ENCODE assay signal across 12 mouse cellular contexts in the genomic region with DNA sequence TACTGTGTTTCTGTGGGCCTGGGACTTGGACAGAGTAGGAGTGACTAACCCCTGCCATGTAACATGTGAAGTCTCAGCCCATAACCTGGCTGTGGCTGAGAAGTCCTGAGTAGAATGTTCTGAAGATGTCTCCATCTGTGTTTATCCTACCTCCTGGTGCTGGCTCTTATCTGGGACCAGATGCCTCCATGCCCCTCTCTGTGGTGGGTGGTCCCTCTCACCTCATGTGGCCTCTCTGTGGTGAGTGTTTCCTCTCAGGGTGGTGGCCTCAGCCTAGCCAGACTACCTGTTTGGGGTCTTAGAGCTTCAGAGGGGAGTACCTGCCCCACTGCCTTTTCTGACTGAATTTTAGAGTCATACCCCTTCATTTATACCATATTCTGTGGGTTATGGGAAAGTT.
DNase-seq lines count a peak whose midpoint lies in the region; ATAC-seq and TF ChIP-seq lines count a peak whose summit lies in the region.
"Had no signal": no experiment of that assay in that cellular context is flagged by ENCODE, and none has a peak within 500 bp of the region (broad histone marks: within the 10 kb centered on the region; RNA-seq: fewer than 3 reads in every experiment).

No protein-coding gene starts in this region.

- H3K4me3 ChIP-seq in midbrain, embryonic 10.5 days: no peak overlapping the region
- H3K4me3 ChIP-seq in midbrain, embryonic 11.5 days (ENCODE audit: low read depth, low read length): no peak overlapping the region
- H3K4me3 ChIP-seq in forebrain, embryonic 15.5 days: no peak overlapping the region
- H3K4me3 ChIP-seq in midbrain, postnatal 0 days (ENCODE audit: low read depth, low read length): no peak overlapping the region
- H3K4me3 ChIP-seq: heart, embryonic 13.5 days; limb, embryonic 15.5 days; myocyte had no signal

- no peak for DNase-seq in midbrain, embryonic 10.5 days (ENCODE audit: low spot score)
- DNase-seq in midbrain, embryonic 11.5 days (ENCODE audit: low spot score, missing footprints): no peak
- DNase-seq in liver: peak; percentile 32
- no peak for DNase-seq in midbrain, postnatal 0 days (ENCODE audit: low spot score)
- DNase-seq in kidney, postnatal 10 days: no peak
- no peak for DNase-seq in gastrocnemius, postnatal 10 days
- DNase-seq: cerebellum, adult 18-20 months; thymus, adult 2 months had no signal

- H3K27ac ChIP-seq in midbrain, embryonic 10.5 days (replicated peaks): peak overlapping the region; percentile 86
- no peak overlapping the region for H3K27ac ChIP-seq in midbrain, embryonic 11.5 days (ENCODE audit: low read depth, low read length)
- peak overlapping the region; percentile 52 for H3K27ac ChIP-seq in forebrain, embryonic 15.5 days (replicated peaks)
- peak overlapping the region; percentile 51 for H3K27ac ChIP-seq in midbrain, postnatal 0 days (ENCODE audit: low read depth, low read length)
- H3K27ac ChIP-seq: heart, embryonic 13.5 days had no signal

- H3K9ac ChIP-seq in midbrain, embryonic 11.5 days (ENCODE audit: low read length): no peak overlapping the region
- H3K9ac ChIP-seq in forebrain, embryonic 15.5 days (replicated peaks): no peak overlapping the region
- H3K9ac ChIP-seq in midbrain, postnatal 0 days (replicated peaks; ENCODE audit: low read length, poor library complexity, severe bottlenecking): no peak overlapping the region
- H3K9ac ChIP-seq: heart, embryonic 13.5 days; limb, embryonic 15.5 days had no signal

- TF ChIP-seq CTCF in midbrain, postnatal 0 days (IDR thresholded peaks at IDR 0.05): no peak

- no peaks in the 10 kb centered on the region for H3K27me3 ChIP-seq in midbrain, embryonic 10.5 days (ENCODE audit: low read depth, poor library complexity, severe bottlenecking)
- H3K27me3 ChIP-seq in midbrain, embryonic 11.5 days (ENCODE audit: control insufficient read depth, insufficient read depth, low read length): no peaks in the 10 kb centered on the region
- H3K27me3 ChIP-seq in forebrain, embryonic 15.5 days: no peaks in the 10 kb centered on the region
- H3K27me3 ChIP-seq in midbrain, postnatal 0 days (ENCODE audit: insufficient read depth, low read length): no peaks in the 10 kb centered on the region
- H3K27me3 ChIP-seq: heart, embryonic 13.5 days; limb, embryonic 15.5 days had no signal

- no peaks in the 10 kb centered on the region for H3K36me3 ChIP-seq in midbrain, embryonic 10.5 days
- no peaks in the 10 kb centered on the region for H3K36me3 ChIP-seq in midbrain, embryonic 11.5 days (ENCODE audit: control insufficient read depth, insufficient read depth, low read length)
- H3K36me3 ChIP-seq in forebrain, embryonic 15.5 days: no peaks in the 10 kb centered on the region
- H3K36me3 ChIP-seq in midbrain, postnatal 0 days (ENCODE audit: insufficient read depth, low read length): no peaks in the 10 kb centered on the region
- H3K36me3 ChIP-seq: heart, embryonic 13.5 days; limb, embryonic 15.5 days had no signal

- ATAC-seq in midbrain, embryonic 11.5 days (ENCODE audit: low FRiP score): no peak
- ATAC-seq in forebrain, embryonic 15.5 days (replicated peaks): peak; percentile 31; the same call in 1 of the 2 replicates
- no peak for ATAC-seq in midbrain, postnatal 0 days (ENCODE audit: low FRiP score)

- no peak overlapping the region for H3K4me2 ChIP-seq in midbrain, embryonic 11.5 days
- H3K4me2 ChIP-seq in forebrain, embryonic 15.5 days (replicated peaks): no peak overlapping the region
- no peak overlapping the region for H3K4me2 ChIP-seq in midbrain, postnatal 0 days (ENCODE audit: low read depth, low read length, poor library complexity, severe bottlenecking)
- H3K4me2 ChIP-seq: heart, embryonic 13.5 days; limb, embryonic 15.5 days had no signal

- H3K4me1 ChIP-seq in midbrain, embryonic 10.5 days: peaks cover 34% of the 10 kb centered on the region
- peaks cover 20% of the 10 kb centered on the region for H3K4me1 ChIP-seq in midbrain, embryonic 11.5 days (ENCODE audit: control insufficient read depth, insufficient read depth, low read length)
- H3K4me1 ChIP-seq in forebrain, embryonic 15.5 days: peaks cover 21% of the 10 kb centered on the region
- peaks cover 8% of the 10 kb centered on the region; the same call in 1 of the 2 replicates for H3K4me1 ChIP-seq in midbrain, postnatal 0 days (ENCODE audit: insufficient read depth, low read length)

- H3K9me3 ChIP-seq in midbrain, embryonic 10.5 days (replicated peaks): no peaks in the 10 kb centered on the region
- no peaks in the 10 kb centered on the region for H3K9me3 ChIP-seq in midbrain, embryonic 11.5 days (ENCODE audit: control insufficient read depth, low read length)
- no peaks in the 10 kb centered on the region for H3K9me3 ChIP-seq in forebrain, embryonic 15.5 days
- H3K9me3 ChIP-seq in midbrain, postnatal 0 days (ENCODE audit: low read length): no peaks in the 10 kb centered on the region
- H3K9me3 ChIP-seq: heart, embryonic 13.5 days; limb, embryonic 15.5 days had no signal
